Mouse (Mus musculus): ENCODE data around the gene Aqp9. TPM values are rescaled to one million over a fixed set of nuclear protein-coding genes. Genes with fewer than 3 reads are reported as not detected.

Aqp9 gene
- polyA plus RNA-seq, 1 experiment = 0.33 TPM

GRCm38 (mm10) chr9:71072502-71072901 lies 96.0 kb downstream of the Aqp9 start:
- DNase-seq (ENCODE audit: low read depth, low spot score) = no peak

GRCm38 (mm10) chr9:71071581-71072330 lies 96.7 kb downstream of the Aqp9 start:
- DNase-seq (ENCODE audit: low read depth, low spot score) = no peak
- WGBS = 78% methylated on average over 7 of the region's 7 CpGs

More at GRCm38 (mm10) chr9:71072502-71072901, 96.0 kb downstream of the Aqp9 start:
- WGBS = 78% methylated on average over 7 of the region's 7 CpGs

DNA sequence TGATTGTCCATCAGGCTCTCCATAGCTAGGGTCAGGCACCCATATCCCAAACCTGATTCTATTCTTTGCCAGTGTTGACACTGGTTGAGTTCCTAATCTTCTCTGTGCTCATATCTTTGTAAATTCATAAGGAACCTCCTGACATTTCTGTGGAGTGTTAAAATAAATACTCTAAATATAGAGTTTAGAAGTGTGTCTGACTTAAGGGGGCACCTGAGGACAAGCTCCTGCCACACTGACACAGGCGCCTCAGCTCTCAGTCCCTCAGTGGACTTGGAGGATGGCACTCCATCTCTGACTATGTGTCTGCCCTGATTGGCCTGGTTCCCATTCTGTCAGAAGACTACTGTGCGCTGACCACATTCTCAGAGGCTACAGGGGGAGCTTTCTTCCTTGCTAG lies 97.9 kb downstream of the Aqp9 start:
- 87% methylated on average over 2 of the region's 2 CpGs for WGBS
- no peak for DNase-seq (ENCODE audit: low read depth, low spot score)

DNA sequence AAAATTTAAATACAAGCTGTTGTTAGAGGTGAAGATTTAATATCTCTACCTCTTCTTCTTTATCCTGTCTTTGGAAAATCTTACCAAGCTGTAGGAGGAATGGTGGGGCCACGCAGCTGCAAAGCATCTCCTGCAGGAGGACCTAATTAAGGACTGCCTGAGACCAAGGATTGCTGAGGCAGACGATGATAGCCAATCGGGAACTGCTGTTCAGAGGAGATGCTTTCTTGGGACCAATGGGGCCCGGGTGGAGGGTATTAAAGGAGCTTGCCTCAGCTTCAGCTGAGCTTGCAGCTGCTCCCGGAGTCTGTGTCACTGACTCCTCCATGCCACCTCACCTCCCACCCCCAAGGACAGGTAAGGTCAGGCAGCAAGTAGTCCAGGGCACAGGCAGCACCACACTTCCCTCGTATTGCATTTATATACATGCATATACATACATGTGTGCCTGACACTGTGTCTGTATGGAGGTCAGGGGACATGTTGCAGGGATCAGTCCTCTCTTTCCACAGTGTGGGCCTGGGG lies 99.6 kb downstream of the Aqp9 start:
- 69% methylated on average over 6 of the region's 6 CpGs for WGBS

GRCm38 (mm10) chr9:71067156-71067555 lies 101.3 kb downstream of the Aqp9 start:
- 90% methylated on average over 5 of the region's 5 CpGs for WGBS
- DNase-seq (ENCODE audit: low read depth, low spot score) = no peak

More for the DNA sequence above, 99.6 kb downstream of the Aqp9 start:
- DNase-seq (ENCODE audit: low read depth, low spot score) = no peak

- no peak for DNase-seq (ENCODE audit: low read depth, low spot score)
These were observed 102.0 kb downstream of the Aqp9 start for GRCm38 (mm10) chr9:71066491-71066890.

DNA sequence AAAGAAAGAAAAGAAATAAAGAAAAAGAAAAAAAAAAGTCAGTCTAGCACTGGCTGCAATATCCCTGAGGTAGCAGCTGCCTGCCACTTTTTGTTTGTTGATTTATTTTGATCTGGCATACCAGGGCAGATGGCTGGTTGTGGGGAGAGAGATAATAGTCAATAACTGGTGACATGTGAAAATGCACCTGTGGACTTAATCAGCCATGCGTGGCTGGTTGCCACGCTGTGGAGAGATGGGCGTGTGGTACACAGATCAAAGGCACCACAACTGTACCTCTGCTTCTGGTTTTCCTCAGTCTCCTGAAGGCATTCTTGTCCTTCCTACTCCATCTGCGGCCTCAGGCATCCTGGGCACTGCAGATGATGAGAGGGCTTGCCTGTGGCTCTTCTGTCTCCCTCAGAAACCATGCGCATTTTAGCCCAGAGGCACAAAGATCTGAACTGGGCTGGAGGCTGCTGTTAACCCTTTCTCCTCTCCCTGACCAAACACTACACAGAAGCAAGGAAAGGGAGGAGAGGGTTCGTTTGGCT lies 103.1 kb downstream of the Aqp9 start:
- no peak for DNase-seq (ENCODE audit: low read depth, low spot score)
- WGBS = 69% methylated on average over 6 of the region's 6 CpGs

More at GRCm38 (mm10) chr9:71066491-71066890, 102.0 kb downstream of the Aqp9 start:
- 79% methylated on average over 7 of the region's 7 CpGs for WGBS

DNA sequence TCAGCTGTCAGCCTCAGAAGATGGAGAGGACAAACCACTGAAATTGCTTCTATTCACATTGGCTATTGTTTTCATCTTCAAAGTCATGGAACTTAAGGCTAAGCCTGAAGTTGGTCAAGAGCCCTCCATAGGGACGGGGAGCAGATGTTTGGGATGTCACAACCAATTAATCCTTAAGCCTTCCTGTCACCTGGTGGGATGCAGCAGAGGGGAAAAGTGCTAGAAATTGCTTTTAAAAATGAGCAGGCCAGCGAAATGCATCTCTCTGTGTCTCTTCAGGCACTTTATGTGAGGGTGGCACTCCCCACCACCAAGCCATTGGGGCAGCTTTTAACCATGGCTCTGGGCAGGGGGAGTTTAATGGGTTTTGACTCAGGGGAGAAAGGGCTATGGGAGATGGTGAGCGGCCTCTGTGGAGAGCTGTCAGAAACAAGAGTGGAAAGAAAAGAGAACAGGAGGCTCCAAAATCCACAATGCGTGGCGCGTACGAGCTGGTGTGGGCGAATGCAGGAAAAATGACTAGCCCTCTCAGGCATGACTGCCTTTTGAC lies 104.1 kb downstream of the Aqp9 start:
- no peak for DNase-seq (ENCODE audit: low read depth, low spot score)
- 92% methylated on average over 8 of the region's 8 CpGs for WGBS

- no peak for DNase-seq (ENCODE audit: low read depth, low spot score)
These were observed 104.9 kb downstream of the Aqp9 start for GRCm38 (mm10) chr9:71063551-71063950.

- DNase-seq (ENCODE audit: low read depth, low spot score) = no peak
- 84% methylated on average over 4 of the region's 4 CpGs for WGBS
These were observed 105.5 kb downstream of the Aqp9 start for GRCm38 (mm10) chr9:71062976-71063375.

GRCm38 (mm10) chr9:71062301-71062700 lies 106.2 kb downstream of the Aqp9 start:
- DNase-seq (ENCODE audit: low read depth, low spot score) = no peak

Other genes starting within 250 kb of the Aqp9 start
- 1.0 and 1.2 TPM in 2 replicates for gene Lipc, start 216.5 kb downstream of the Aqp9 start, polyA plus RNA-seq (2012; rRNA removed)
- gene Aldh1a2, start 47.1 kb upstream of the Aqp9 start, polyA plus RNA-seq (2012; rRNA removed) = 9.6 and 10.4 TPM in 2 replicates